Mouse (Mus musculus) kidney, postnatal 25 days (tissue): ENCODE data around the gene Calr4.

Experiments used
- DNase-seq, 2 experiments: peaks; one replicate each; pipeline ENCODE4 v3.0.0; 2021; ENCODE audit warnings: mixed read lengths in 2 of 2

Calr4 gene

GRCm38 (mm10) chr4:109236186-109236879 lies 2.0 kb downstream of the Calr4 start:
- DNase-seq, result no peak

DNA sequence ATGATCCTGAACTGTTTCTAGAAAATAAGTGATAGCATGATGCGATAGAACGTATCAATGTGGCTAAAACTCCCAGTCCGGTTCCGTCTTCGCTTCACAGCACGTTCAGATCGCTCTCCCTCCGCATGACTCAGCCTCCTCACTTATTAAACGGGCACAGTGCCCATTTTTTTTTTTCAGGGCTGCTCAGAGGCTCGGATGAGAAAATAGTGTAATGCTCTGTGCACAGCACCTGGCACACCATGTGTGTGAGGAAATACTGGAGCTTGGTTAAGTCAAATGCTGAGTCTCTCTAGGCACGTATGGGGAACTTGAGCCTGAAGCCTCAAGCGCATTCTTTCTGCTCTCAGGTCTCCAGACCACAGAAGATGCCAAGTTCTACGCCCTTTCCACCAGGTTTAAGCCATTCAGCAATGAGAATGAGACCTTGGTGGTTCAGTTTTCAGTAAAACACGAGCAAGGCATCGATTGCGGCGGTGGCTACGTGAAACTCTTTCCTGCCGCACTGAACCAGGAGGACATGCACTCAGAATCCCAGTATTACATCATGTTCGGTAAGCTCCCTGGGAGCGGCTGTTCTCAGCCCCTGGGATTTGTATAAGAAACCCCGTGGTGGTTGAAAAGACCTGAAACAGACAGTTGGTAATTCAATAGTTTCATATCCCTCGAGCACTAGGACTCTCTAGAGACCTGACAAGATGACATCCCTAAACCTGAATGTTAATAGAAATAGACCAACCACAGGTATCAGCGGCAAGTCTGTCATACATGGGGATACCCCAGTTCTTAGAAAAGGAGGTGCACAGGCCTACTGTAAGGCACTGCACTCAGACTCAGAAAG lies 4.4 kb downstream of the Calr4 start:
- peak; percentile 73 to 75 for DNase-seq

DNA sequence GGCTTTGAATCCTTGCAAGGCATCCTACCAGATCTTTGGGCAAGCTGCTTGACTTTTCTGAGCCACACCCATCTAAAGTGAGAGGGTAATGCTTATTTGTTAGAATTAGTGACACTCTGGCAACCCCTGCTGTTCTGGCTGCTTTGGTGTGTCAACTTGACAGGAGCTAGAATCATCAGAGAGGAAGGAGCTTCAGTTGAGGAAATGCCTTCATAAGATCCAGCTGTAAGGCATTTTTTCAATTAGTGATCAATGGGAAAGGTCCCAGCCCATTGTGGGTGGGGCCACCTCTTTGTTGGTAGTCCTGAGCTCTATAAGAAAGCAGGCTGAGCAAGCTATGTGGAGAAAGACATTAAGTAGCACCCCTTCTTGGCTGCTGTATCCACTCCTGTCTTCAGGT lies 6.9 kb downstream of the Calr4 start:
- no peak for DNase-seq

DNA sequence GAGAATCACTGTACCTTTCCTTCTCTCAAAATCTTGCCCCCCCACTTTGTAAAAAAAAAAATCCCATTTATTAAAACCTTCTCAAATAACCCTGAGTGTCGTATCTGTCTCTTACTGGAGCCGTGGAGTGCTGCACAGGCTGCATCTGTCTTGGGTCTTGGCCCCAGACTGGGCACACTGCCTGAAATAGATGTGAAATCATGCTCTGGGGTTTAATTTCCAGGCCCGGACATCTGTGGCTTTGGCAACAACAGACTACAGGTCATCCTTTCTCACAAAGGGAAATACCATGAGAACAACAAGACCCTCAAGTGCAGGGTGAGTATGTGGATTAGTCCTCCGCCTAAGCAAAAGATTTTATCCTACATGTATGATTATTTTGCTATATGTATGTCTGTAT lies 7.6 kb downstream of the Calr4 start:
- DNase-seq, result no peak

DNA sequence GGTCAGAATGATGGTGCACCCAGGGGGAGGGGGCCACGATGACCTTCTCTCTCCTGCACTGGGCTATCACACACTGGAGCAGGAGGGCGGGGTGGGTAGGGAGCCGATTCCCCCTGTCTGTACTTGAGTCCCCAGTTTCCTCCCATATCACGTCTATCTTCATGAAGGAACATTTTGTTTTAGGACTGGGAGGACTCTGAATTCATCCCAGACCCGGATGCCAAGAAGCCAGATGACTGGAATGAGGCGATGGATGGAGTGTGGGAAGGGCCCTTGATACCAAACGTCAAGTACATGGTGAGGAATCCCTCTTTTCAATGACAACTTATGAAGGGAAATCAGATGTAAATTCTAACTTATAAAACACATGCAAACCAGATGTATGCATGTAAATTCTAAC lies 10.2 kb downstream of the Calr4 start:
- DNase-seq, result no peak

DNA sequence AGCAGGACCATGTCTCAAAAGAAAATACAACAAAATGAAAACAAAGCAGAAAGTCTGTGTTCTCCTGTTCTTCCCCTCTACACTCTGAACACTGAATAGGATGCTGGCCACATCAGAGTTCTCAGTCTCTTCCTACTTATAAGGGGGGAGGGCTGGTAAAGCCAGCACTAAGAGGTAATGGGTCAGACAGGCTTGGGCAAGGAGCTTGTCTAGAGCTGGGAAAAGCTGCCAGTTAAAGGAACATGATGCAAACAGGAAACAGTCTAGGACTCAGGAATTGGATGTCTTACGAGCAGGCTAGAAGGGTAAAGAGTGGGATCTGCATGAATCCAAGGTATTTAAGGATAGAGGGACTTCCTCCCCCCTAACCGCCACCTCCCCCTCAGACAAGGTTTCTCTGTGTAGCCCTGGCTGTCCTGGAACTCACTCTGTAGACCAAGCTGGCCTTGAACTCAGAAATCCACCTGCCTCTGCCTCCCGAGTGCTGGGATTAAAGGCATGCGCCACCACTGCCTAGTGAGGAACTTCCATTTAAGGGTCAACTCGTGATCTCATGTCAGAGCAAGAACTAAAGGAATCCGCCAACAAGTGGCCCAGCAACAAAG lies 10.8 kb downstream of the Calr4 start:
- DNase-seq, result no peak

DNA sequence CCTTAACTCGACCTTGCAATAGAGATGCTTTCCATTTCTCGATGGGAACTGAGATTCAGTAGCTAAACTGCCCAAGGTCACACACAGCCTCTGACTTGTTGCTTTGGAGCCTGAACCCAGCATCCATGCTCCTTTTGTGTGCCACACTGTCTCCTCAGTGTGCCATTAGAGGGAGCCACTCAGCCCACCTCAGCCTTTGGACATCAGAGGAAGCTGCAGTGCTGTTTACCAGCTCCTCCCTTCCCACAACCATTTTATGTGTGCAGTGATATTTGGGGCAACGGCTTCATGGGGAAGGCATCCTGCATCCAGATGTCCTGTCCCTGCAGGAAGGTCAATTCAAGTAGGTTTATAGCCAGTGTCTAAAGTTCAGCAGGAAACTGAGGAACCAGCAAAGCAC lies 17.3 kb downstream of the Calr4 start:
- peak; percentile 46 to 56 for DNase-seq

DNA sequence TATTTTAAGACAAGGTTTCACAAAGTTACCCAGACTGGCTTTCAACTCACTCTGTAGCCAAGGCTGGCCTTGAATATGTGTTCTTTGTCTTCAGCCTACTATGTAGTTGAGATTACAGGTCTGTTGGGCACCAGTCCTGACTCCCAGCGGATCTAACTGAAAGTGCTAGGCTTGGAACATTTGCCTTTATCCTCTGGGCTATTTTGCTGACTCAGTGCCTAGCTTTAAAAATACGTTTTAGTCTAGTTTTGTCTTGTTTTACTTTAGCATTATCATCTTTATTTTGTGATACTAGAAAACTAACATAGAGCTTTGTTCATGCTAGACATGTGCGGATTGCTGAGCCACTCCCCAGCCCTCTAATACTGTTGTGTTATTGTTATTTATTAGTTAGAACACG lies 17.9 kb downstream of the Calr4 start:
- DNase-seq, result no peak

DNA sequence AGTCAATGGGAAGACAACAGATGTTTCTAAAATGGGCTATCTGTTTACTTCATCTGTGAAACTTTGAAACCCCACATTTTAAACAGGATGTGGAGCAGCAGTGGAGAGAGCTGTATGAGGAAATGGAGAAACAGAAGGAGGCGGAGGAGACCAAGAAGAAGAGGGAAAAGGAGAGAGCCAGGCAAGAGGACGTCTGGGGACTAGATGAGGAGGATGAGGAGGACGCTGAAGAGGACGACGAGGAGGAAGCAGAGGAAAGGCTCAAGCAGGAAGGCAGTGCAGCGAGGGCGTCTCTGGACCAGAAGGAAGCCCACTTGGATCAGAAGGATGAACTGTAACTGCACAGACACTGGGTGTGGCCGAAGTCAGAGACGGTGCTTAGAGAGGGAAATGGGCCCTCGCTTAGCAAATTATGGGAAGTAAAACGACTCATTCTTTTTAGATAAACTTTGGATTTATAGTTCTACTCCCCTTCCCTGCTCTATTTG lies 19.4 kb downstream of the Calr4 start:
- DNase-seq, result no peak

- no peak for DNase-seq
Observed at GRCm38 (mm10) chr4:109254511-109254910, 20.2 kb downstream of the Calr4 start.

DNA sequence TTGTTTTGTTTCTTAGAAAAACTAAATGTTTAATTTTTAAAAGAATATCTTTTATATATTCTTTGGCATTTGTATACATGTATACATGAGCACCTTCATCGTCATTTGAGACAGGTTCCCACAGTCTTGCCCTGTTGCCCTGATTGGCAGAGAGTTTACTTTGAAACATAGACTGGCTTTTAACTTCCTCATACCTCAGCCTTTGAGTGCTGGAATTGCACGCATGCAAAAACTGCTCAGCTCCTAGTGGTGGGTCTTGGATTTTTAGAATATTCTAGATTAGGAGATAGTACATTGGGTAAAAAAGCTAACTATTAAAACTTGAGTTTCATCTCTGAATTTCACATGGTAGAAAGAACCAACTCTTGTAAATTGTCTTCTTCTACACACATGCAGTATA lies 21.0 kb downstream of the Calr4 start:
- DNase-seq, result no peak

GRCm38 (mm10) chr4:109255727-109256417 lies 21.6 kb downstream of the Calr4 start:
- no peak for DNase-seq

DNA sequence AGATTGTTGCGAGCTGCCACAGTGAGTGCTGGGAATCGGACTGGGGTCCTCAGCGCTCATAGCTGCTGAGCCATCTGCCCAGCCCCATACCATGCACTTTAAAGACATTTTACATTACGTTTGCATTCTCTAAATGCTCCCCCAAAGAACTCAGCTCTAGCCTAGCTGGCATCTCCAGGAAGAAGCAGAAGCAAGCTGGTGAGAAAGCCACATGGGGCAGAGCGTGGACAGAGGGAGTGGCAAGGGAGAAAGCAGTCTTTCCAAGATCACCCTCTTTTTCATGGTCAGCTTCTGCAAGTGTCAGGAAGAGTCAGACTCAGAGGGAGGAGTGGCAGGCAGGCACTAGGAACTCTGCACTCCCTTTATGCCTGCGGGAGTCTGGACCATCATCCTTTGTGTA lies 22.5 kb downstream of the Calr4 start:
- no peak for DNase-seq

- peak; percentile 8 to 52 for DNase-seq
Observed at GRCm38 (mm10) chr4:109257639-109258038, 23.4 kb downstream of the Calr4 start.

- DNase-seq, result no peak
Observed at GRCm38 (mm10) chr4:109262068-109262467, 27.8 kb downstream of the Calr4 start.

- no peak for DNase-seq
Observed at GRCm38 (mm10) chr4:109266056-109266455, 31.8 kb downstream of the Calr4 start.

- peak; percentile 34 to 54 for DNase-seq
Observed at GRCm38 (mm10) chr4:109266744-109267143, 32.5 kb downstream of the Calr4 start.

DNA sequence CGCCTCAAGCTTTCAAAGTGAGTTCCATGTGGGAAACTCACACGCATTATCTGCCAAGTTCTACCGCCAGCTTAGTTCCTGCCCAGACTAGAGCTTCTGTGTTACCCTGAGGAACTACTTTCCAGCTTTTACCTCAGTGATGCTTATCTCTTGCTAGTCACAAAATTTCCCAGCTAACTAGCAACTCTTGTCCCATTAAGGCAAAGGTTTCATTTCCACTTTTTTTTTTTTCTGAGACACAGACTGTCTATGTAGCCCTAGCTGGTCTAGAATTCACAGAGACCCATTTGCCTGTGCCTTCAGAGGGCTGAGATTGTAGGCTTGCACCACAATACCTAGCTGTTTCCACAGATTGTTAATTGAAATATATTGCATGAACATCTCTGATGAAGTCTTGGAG lies 33.2 kb downstream of the Calr4 start:
- DNase-seq, result no peak

DNA sequence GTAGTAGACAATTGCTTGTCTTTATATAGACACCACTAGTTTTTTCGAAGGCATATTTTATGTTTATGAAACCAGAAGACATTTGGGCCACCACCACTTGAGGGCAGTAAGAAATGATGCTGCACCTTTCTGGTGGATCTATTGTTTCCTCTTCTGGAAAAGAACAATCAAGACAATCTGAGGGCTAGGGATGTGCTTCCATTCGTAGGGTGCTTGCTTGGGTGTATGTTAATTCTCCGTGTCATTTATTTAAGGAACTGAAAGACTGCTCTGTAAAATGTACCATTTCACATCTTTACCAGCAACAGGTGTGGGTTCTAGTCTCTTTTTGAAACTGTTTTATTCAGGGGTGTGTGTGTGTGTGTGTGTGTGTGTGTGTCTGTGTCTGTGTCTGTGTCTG lies 34.6 kb downstream of the Calr4 start:
- no peak for DNase-seq

GRCm38 (mm10) chr4:109271803-109272202 lies 37.5 kb downstream of the Calr4 start:
- no peak for DNase-seq

GRCm38 (mm10) chr4:109273586-109274240 lies 39.4 kb downstream of the Calr4 start:
- DNase-seq, result no peak

GRCm38 (mm10) chr4:109279689-109280458 lies 45.6 kb downstream of the Calr4 start, which contains the start of gene Eps15:
Gene Eps15 (plus strand): TSS chr4:109280268.
- peak; percentile 95 to 97 for DNase-seq
